Mouse (Mus musculus): ENCODE results near the gene Xpnpep1.

GRCm38 (mm10) chr19:53052031-53052670 is 12.1 kb upstream of the Xpnpep1 start:
- no peak for TF ChIP-seq POLR2A (IDR thresholded peaks at IDR 0.05; ENCODE audit: insufficient read depth, low read depth, low read length)
- no peak for TF ChIP-seq CTCF (IDR thresholded peaks at IDR 0.05; ENCODE audit: insufficient read depth, low read depth, low read length)

Data from olfactory bulb, adult 2 months (tissue).